Mouse (Mus musculus): Measurements from ENCODE around the gene Rbm28. TPM values are rescaled to one million over a fixed set of nuclear protein-coding genes. Genes with fewer than 3 reads are reported as not detected.
"Not testable (repeated sequence)": the region's sequence is repeated elsewhere in the genome, so short reads cannot be mapped to it uniquely, and the experiment has no call there.

Gene Rbm28
- polyA plus RNA-seq, 1 experiment from 2014 or later, result 15.2 TPM

- WGBS (ENCODE audit: insufficient replicate concordance), result 10% methylated on average over 1 of the region's 1 CpGs
Observed at GRCm38 (mm10) chr6:29166196-29166595, 1.4 kb upstream of the Rbm28 start.

GRCm38 (mm10) chr6:29161291-29161690, 3.5 kb downstream of the Rbm28 start:
- not testable (repeated sequence) for DNase-seq; H3K27ac ChIP-seq; H3K9me3 ChIP-seq (replicated peaks); ATAC-seq (ENCODE audit: low read depth); H3K9ac ChIP-seq; H3K4me2 ChIP-seq; H3K4me3 ChIP-seq (replicated peaks)
- Histone ChIP-seq H3K4me1 (replicated peaks) (peaks cover 20% of the 10 kb centered on the region), H3K27me3 (peaks cover 10% of the 10 kb centered on the region; the same call in 1 of the 2 replicates), H3K36me3 (peaks cover 43% of the 10 kb centered on the region)
- 92% methylated on average over 5 of the region's 5 CpGs for WGBS (ENCODE audit: insufficient replicate concordance)

More at GRCm38 (mm10) chr6:29166196-29166595, 1.4 kb upstream of the Rbm28 start:
- Histone ChIP-seq H3K36me3 (peaks cover 4% of the 10 kb centered on the region; the same call in 1 of the 2 replicates), H3K4me1 (replicated peaks) (peaks cover 35% of the 10 kb centered on the region), H3K4me3 (replicated peaks) (no peak overlapping the region), H3K9ac (no peak overlapping the region), H3K27ac (no peak overlapping the region), H3K9me3 (replicated peaks) (no peaks in the 10 kb centered on the region), H3K4me2 (no peak overlapping the region), H3K27me3 (peaks cover 58% of the 10 kb centered on the region)
- DNase-seq (no peak), ATAC-seq (ENCODE audit: low read depth) (no peak)

GRCm38 (mm10) chr6:29160786-29161185, 4.0 kb downstream of the Rbm28 start:
- no peaks in the 10 kb centered on the region for H3K9me3 ChIP-seq (replicated peaks)
- ATAC-seq (ENCODE audit: low read depth), result no peak
- H3K36me3 ChIP-seq, result peaks cover 48% of the 10 kb centered on the region
- 80% methylated on average over 2 of the region's 2 CpGs for WGBS (ENCODE audit: insufficient replicate concordance)
- no peak overlapping the region for H3K4me3 ChIP-seq (replicated peaks)
- H3K4me1 ChIP-seq (replicated peaks), result peaks cover 20% of the 10 kb centered on the region
- H3K27me3 ChIP-seq, result peaks cover 5% of the 10 kb centered on the region; the same call in 1 of the 2 replicates
- no peak overlapping the region for H3K4me2 ChIP-seq
- H3K27ac ChIP-seq, result no peak overlapping the region
- H3K9ac ChIP-seq, result no peak overlapping the region
- DNase-seq, result no peak

- Histone ChIP-seq H3K9me3 (replicated peaks) (no peaks in the 10 kb centered on the region), H3K27me3 (no peaks in the 10 kb centered on the region), H3K4me1 (replicated peaks) (no peaks in the 10 kb centered on the region), H3K4me3 (replicated peaks) (no peak overlapping the region), H3K9ac (no peak overlapping the region), H3K4me2 (no peak overlapping the region), H3K36me3 (peaks cover 78% of the 10 kb centered on the region), H3K27ac (no peak overlapping the region)
- WGBS (ENCODE audit: insufficient replicate concordance), result 77% methylated on average over 5 of the region's 5 CpGs
- ATAC-seq (ENCODE audit: low read depth) (no peak), DNase-seq (no peak)
Observed at GRCm38 (mm10) chr6:29156326-29156725, 8.5 kb downstream of the Rbm28 start.

GRCm38 (mm10) chr6:29150001-29150400, 14.8 kb downstream of the Rbm28 start:
- no peaks in the 10 kb centered on the region for H3K9me3 ChIP-seq (replicated peaks)
- WGBS (ENCODE audit: insufficient replicate concordance), result 84% methylated on average over 1 of the region's 1 CpGs
- DNase-seq (no peak), ATAC-seq (ENCODE audit: low read depth) (no peak)
- H3K27ac ChIP-seq, result no peak overlapping the region
- peaks cover 45% of the 10 kb centered on the region for H3K36me3 ChIP-seq
- no peaks in the 10 kb centered on the region for H3K27me3 ChIP-seq
- no peaks in the 10 kb centered on the region; the same call in 1 of the 2 replicates for H3K4me1 ChIP-seq (replicated peaks)
- no peak overlapping the region for H3K4me3 ChIP-seq (replicated peaks)
- H3K9ac ChIP-seq, result no peak overlapping the region
- no peak overlapping the region for H3K4me2 ChIP-seq

- H3K27ac ChIP-seq, result no peak overlapping the region
- 74% methylated on average over 5 of the region's 5 CpGs for WGBS (ENCODE audit: insufficient replicate concordance)
- no peak overlapping the region for H3K4me2 ChIP-seq
- no peak overlapping the region for H3K4me3 ChIP-seq (replicated peaks)
- H3K36me3 ChIP-seq, result peaks cover 32% of the 10 kb centered on the region
- ATAC-seq (ENCODE audit: low read depth) (no peak), DNase-seq (no peak)
- no peak overlapping the region for H3K9ac ChIP-seq
- no peaks in the 10 kb centered on the region for H3K27me3 ChIP-seq
- no peaks in the 10 kb centered on the region for H3K9me3 ChIP-seq (replicated peaks)
- H3K4me1 ChIP-seq (replicated peaks), result no peaks in the 10 kb centered on the region; the same call in 1 of the 2 replicates
Observed at GRCm38 (mm10) chr6:29147407-29148010, 17.3 kb downstream of the Rbm28 start.

GRCm38 (mm10) chr6:29146641-29147040, 18.2 kb downstream of the Rbm28 start:
- no peak overlapping the region for H3K4me3 ChIP-seq (replicated peaks)
- H3K9me3 ChIP-seq (replicated peaks), result no peaks in the 10 kb centered on the region
- no peak overlapping the region; the same call in 1 of the 2 replicates for H3K27ac ChIP-seq
- no peak overlapping the region for H3K4me2 ChIP-seq
- no peak overlapping the region for H3K9ac ChIP-seq
- ATAC-seq (ENCODE audit: low read depth) (no peak), DNase-seq (no peak)
- 53% methylated on average over 7 of the region's 7 CpGs for WGBS (ENCODE audit: insufficient replicate concordance)
- peaks cover 32% of the 10 kb centered on the region for H3K36me3 ChIP-seq
- no peaks in the 10 kb centered on the region; the same call in 1 of the 2 replicates for H3K4me1 ChIP-seq (replicated peaks)
- H3K27me3 ChIP-seq, result no peaks in the 10 kb centered on the region

GRCm38 (mm10) chr6:29145456-29146307, 19.1 kb downstream of the Rbm28 start:
- peaks cover 39% of the 10 kb centered on the region for H3K36me3 ChIP-seq
- no peaks in the 10 kb centered on the region for H3K9me3 ChIP-seq (replicated peaks)
- H3K9ac ChIP-seq, result no peak overlapping the region
- WGBS (ENCODE audit: insufficient replicate concordance), result 63% methylated on average over 12 of the region's 12 CpGs
- no peak overlapping the region for H3K4me3 ChIP-seq (replicated peaks)
- H3K27ac ChIP-seq, result peak overlapping the region; percentile 45
- H3K27me3 ChIP-seq, result no peaks in the 10 kb centered on the region
- ATAC-seq (ENCODE audit: low read depth) (no peak), DNase-seq (no peak)
- H3K4me2 ChIP-seq, result no peak overlapping the region
- no peaks in the 10 kb centered on the region; the same call in 1 of the 2 replicates for H3K4me1 ChIP-seq (replicated peaks)

GRCm38 (mm10) chr6:29144971-29145370, 19.8 kb downstream of the Rbm28 start:
- no peaks in the 10 kb centered on the region for H3K9me3 ChIP-seq (replicated peaks)
- H3K27ac ChIP-seq, result no peak overlapping the region
- no peaks in the 10 kb centered on the region; the same call in 1 of the 2 replicates for H3K4me1 ChIP-seq (replicated peaks)
- WGBS (ENCODE audit: insufficient replicate concordance), result 69% methylated on average over 3 of the region's 3 CpGs
- no peaks in the 10 kb centered on the region for H3K27me3 ChIP-seq
- no peak overlapping the region for H3K4me3 ChIP-seq (replicated peaks)
- H3K4me2 ChIP-seq, result no peak overlapping the region
- H3K36me3 ChIP-seq, result peaks cover 44% of the 10 kb centered on the region
- H3K9ac ChIP-seq, result no peak overlapping the region
- no peak for DNase-seq
- no peak for ATAC-seq (ENCODE audit: low read depth)

GRCm38 (mm10) chr6:29143608-29144007, 21.2 kb downstream of the Rbm28 start:
- Histone ChIP-seq H3K27me3 (no peaks in the 10 kb centered on the region), H3K27ac (no peak overlapping the region), H3K9ac (no peak overlapping the region), H3K4me2 (no peak overlapping the region), H3K9me3 (replicated peaks) (no peaks in the 10 kb centered on the region), H3K4me3 (replicated peaks) (no peak overlapping the region), H3K36me3 (peaks cover 32% of the 10 kb centered on the region), H3K4me1 (replicated peaks) (no peaks in the 10 kb centered on the region; the same call in 1 of the 2 replicates)
- DNase-seq, result no peak
- 32% methylated on average over 5 of the region's 5 CpGs for WGBS (ENCODE audit: insufficient replicate concordance)
- ATAC-seq (ENCODE audit: low read depth), result no peak

- H3K27me3 ChIP-seq, result no peaks in the 10 kb centered on the region
- H3K36me3 ChIP-seq, result peaks cover 73% of the 10 kb centered on the region
- DNase-seq, result no peak
- no peak overlapping the region for H3K9ac ChIP-seq
- ATAC-seq (ENCODE audit: low read depth), result no peak
- H3K4me3 ChIP-seq (replicated peaks), result no peak overlapping the region
- 90% methylated on average over 9 of the region's 9 CpGs for WGBS (ENCODE audit: insufficient replicate concordance)
- no peaks in the 10 kb centered on the region for H3K4me1 ChIP-seq (replicated peaks)
- no peaks in the 10 kb centered on the region for H3K9me3 ChIP-seq (replicated peaks)
- H3K4me2 ChIP-seq, result no peak overlapping the region
- H3K27ac ChIP-seq, result no peak overlapping the region
Observed at GRCm38 (mm10) chr6:29137441-29137840, 27.4 kb downstream of the Rbm28 start.
